Mouse (Mus musculus) inflammation-experienced regulatory T-cells (primary cell): ENCODE measurements around the gene Zmym3. TPM values are rescaled to one million over a fixed set of nuclear protein-coding genes. Genes with fewer than 3 reads are reported as not detected.

Experiments used
- polyA plus RNA-seq, 2 experiments: library from polyadenylated mRNA; unstranded; fragments of 100-300 nt; shearing (Covaris generic); gene quantifications; one replicate each; pipeline ENCODE4 v1.2.1; 2017

Gene Zmym3
- polyA plus RNA-seq: 10 to 100 TPM; 14.1 to 15.4 TPM

GRCm38 (mm10) chrX:101420700-101421095 lies at the start of gene Zmym3:
TSS of gene Zmym3 (minus strand) at chrX:101420849.

GRCm38 (mm10) chrX:101448886-101449475 lies 28.3 kb upstream of the Zmym3 start, which contains the start of gene Itgb1bp2:
TSS of gene Itgb1bp2 (plus strand) at chrX:101449088.

GRCm38 (mm10) chrX:101429142-101429949 lies 8.7 kb upstream of the Zmym3 start, which contains the start of gene Nono:
TSS of gene Nono (plus strand) at chrX:101429318.

GRCm38 (mm10) chrX:101376190-101376968 lies 44.3 kb downstream of the Zmym3 start, which contains the start of gene Gjb1:
TSS of gene Gjb1 (plus strand) at chrX:101376378.

Other genes starting within 250 kb of the Zmym3 start
- gene Snx12, start 198.3 kb downstream of the Zmym3 start, polyA plus RNA-seq: 10 to 100 TPM; 50.9 to 59.3 TPM
- gene Foxo4, start 166.3 kb downstream of the Zmym3 start, polyA plus RNA-seq: 1 to 10 TPM; 1.6 to 2.1 TPM
- gene Gm614, start 156.9 kb downstream of the Zmym3 start, polyA plus RNA-seq: 1 to 10 TPM; 2.3 to 3.2 TPM
- gene Il2rg, start 152.6 kb downstream of the Zmym3 start, polyA plus RNA-seq: 1,000 to 10,000 TPM; 1,499 to 1,719 TPM
- gene Gm20489, start 151.8 kb downstream of the Zmym3 start, polyA plus RNA-seq: not detected
- gene Med12, start 146.8 kb downstream of the Zmym3 start, polyA plus RNA-seq: 10 to 100 TPM; 69.3 to 84.3 TPM
- gene Nlgn3, start 121.7 kb downstream of the Zmym3 start, polyA plus RNA-seq: 1 to 10 TPM in 1 of 2 experiments, under 1 TPM in 1; 0.06 to 1.8 TPM
- gene Gjb1, start 44.5 kb downstream of the Zmym3 start, polyA plus RNA-seq: under 1 TPM in 1 of 2 experiments, not detected in 1; 0.95 TPM
- gene Nono, start 8.5 kb upstream of the Zmym3 start, polyA plus RNA-seq: 100 to 1,000 TPM; 255 to 264 TPM
- under 1 TPM in 1 of 2 experiments, not detected in 1; 0.39 TPM for gene Itgb1bp2, start 28.2 kb upstream of the Zmym3 start, polyA plus RNA-seq
- 10 to 100 TPM; 20.8 to 24.0 TPM for gene Taf1, start 111.9 kb upstream of the Zmym3 start, polyA plus RNA-seq
- 100 to 1,000 TPM; 243 to 257 TPM for gene Ogt, start 219.2 kb upstream of the Zmym3 start, polyA plus RNA-seq